Mouse (Mus musculus) liver, embryonic 13.5 days (tissue): ENCODE results near the gene Ada. TPM values are rescaled to one million over a fixed set of nuclear protein-coding genes. Genes with fewer than 3 reads are reported as not detected.
A peak's percentile ranks its signal among the peaks of the same experiment; 100 is the strongest.

Experiments
- ATAC-seq: fragments of 200-750 bp; cut with Nextera tagmentation; 2 replicates; pipeline ENCODE4 v1.8.0; 2017; ENCODE audit warnings: low read depth, mild to moderate bottlenecking, moderate number of reproducible peaks, moderate library complexity
- DNase-seq: peaks from one replicate; pipeline ENCODE4 v3.0.0; 2022
- H3K27ac ChIP-seq: fragments of 300-500 bp; sonication (generic); 2 replicates; pipeline ENCODE4 v1.5.1; 2015; ENCODE audit warnings: moderate library complexity, mild to moderate bottlenecking, inconsistent platforms
- H3K27me3 ChIP-seq: fragments of 300-500 bp; sonication (generic); 2 replicates; pipeline ENCODE4 v1.6.1; 2015; ENCODE audit warnings: mild to moderate bottlenecking, inconsistent platforms
- H3K36me3 ChIP-seq: fragments of 300-500 bp; sonication (generic); 2 replicates; pipeline ENCODE4 v1.6.1; 2015; ENCODE audit warnings: mild to moderate bottlenecking, inconsistent platforms
- H3K4me1 ChIP-seq: fragments of 300-500 bp; sonication (generic); replicated peaks from 2 replicates; pipeline ENCODE4 v1.6.1; 2015; ENCODE audit warnings: inconsistent platforms
- H3K4me2 ChIP-seq: fragments of 300-500 bp; sonication (generic); 2 replicates; pipeline ENCODE4 v1.6.1; 2015; ENCODE audit warnings: inconsistent platforms, mild to moderate bottlenecking, moderate library complexity
- H3K4me3 ChIP-seq: fragments of 300-500 bp; sonication (generic); replicated peaks from 2 replicates; pipeline ENCODE4 v1.5.1; 2015; ENCODE audit warnings: mild to moderate bottlenecking, inconsistent platforms
- H3K9ac ChIP-seq: fragments of 300-500 bp; sonication (generic); 2 replicates; pipeline ENCODE4 v1.6.1; 2015; ENCODE audit warnings: mild to moderate bottlenecking, inconsistent platforms
- H3K9me3 ChIP-seq: fragments of 300-500 bp; sonication (generic); replicated peaks from 2 replicates; pipeline ENCODE4 v1.6.1; 2016; ENCODE audit warnings: inconsistent platforms
- WGBS: fragments of 180-500 bp; shearing (Covaris S2); methylation state at CpG from one replicate; pipeline ENCODE4 v1.1.7; 2015; ENCODE audit not compliant: insufficient replicate concordance; 5-methylcytosine and 5-hydroxymethylcytosine counted together
- polyA plus RNA-seq: library from polyadenylated mRNA; unstranded; fragments of >200 nt; fragmentation: Nextera tagmentation; extraction: Ambion mirVana; gene quantifications from 2 replicates; pipeline ENCODE4 v1.2.1, GENCODE M21; 2015

Gene Ada
- polyA plus RNA-seq, 1 experiment from 2014 or later: 5.5 TPM

DNA sequence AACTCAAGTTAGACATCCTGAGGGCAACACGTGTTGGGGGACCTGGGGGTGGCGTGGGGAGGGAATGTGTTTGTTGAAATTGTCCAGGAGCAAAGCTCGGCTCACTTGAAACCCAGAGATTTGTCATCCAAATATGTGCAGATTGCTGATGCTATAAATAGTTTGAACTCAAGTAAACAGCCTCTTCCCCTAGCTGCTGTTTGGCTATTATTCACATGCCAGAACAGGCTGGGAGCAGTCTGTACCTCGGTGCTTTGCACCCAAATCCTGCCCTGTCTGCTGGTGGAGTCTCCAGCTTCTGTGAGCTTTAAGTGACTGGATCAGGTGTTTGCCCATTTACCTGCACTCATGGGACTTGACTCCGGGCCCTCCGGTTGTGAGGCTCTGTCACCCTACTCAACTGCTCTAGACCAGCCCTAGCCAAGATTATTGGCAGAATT lies 64.3 kb downstream of the Ada start:
- Histone ChIP-seq H3K4me3 (no peak overlapping the region), H3K4me1 (peaks cover 95% of the 10 kb centered on the region)
- no peak; the same call in 1 of the 2 replicates for ATAC-seq

DNA sequence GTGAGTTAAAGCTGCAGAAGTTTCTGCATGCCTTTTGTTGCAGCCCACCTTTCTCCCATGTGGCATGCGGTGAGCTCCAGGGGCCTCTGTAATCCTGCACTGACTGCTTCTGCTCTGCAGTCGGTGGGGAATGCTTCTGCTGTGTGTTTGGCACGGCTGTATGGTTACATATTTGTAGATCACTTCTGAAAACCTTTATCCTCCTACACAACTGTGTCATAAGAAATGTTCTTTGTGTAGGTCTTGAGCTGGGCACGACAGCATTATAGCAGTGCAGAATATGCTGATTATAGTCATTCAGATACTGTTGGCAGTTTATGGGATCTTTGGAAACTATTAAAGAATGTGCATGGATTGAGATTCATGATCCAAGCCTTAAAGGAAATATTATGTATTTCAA lies 64.8 kb downstream of the Ada start:
- no peak overlapping the region for H3K4me2 ChIP-seq
- no peaks in the 10 kb centered on the region for H3K27me3 ChIP-seq
- H3K36me3 ChIP-seq: 0 out of 2 replicates have a peak, but pooled peaks cover 6% of the 10 kb centered on the region
- WGBS: 63% methylated on average over 4 of the region's 4 CpGs
- ATAC-seq: no peak
- no peaks in the 10 kb centered on the region for H3K9me3 ChIP-seq
- H3K27ac ChIP-seq: peak overlapping the region; percentile 40
- H3K4me3 ChIP-seq: no peak overlapping the region
- no peak overlapping the region for H3K9ac ChIP-seq
- DNase-seq: no peak
- H3K4me1 ChIP-seq: peaks cover 90% of the 10 kb centered on the region

More for the DNA sequence above, 64.3 kb downstream of the Ada start:
- no peaks in the 10 kb centered on the region for H3K27me3 ChIP-seq
- DNase-seq: no peak
- no peaks in the 10 kb centered on the region for H3K9me3 ChIP-seq
- WGBS: 46% methylated on average over 6 of the region's 6 CpGs
- H3K9ac ChIP-seq: peak overlapping the region; percentile 33; the same call in 1 of the 2 replicates
- H3K4me2 ChIP-seq: peak overlapping the region; percentile 25; the same call in 1 of the 2 replicates
- 0 out of 2 replicates have a peak, but pooled peaks cover 4% of the 10 kb centered on the region for H3K36me3 ChIP-seq
- H3K27ac ChIP-seq: peak overlapping the region; percentile 60

DNA sequence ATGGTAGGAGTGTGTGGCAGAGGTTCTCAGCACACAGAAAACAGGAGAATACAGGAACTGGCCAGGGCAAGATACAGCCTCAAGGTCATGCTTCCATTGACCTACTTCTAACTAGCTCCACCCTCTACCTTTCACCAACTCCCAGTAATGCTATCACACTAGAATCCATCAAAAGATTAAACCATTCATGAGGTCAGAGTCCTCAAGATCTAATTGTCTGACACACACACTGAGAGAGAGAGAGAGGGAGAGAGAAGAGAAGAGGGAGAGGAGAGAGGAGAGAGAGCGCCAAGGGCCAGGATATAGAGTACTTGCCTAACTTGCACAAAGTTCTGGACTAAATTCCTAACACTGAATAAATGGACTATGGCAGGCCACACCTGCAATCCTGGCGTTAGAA lies 67.7 kb downstream of the Ada start:
- H3K4me3 ChIP-seq: no peak overlapping the region
- H3K4me1 ChIP-seq: peaks cover 65% of the 10 kb centered on the region
- no peak overlapping the region for H3K27ac ChIP-seq
- DNase-seq (no peak), ATAC-seq (no peak)
- 0 out of 2 replicates have a peak, but pooled peaks cover 6% of the 10 kb centered on the region for H3K36me3 ChIP-seq
- H3K27me3 ChIP-seq: no peaks in the 10 kb centered on the region
- WGBS: 79% methylated on average over 2 of the region's 2 CpGs
- no peak overlapping the region for H3K9ac ChIP-seq
- H3K9me3 ChIP-seq: no peaks in the 10 kb centered on the region
- no peak overlapping the region for H3K4me2 ChIP-seq

DNA sequence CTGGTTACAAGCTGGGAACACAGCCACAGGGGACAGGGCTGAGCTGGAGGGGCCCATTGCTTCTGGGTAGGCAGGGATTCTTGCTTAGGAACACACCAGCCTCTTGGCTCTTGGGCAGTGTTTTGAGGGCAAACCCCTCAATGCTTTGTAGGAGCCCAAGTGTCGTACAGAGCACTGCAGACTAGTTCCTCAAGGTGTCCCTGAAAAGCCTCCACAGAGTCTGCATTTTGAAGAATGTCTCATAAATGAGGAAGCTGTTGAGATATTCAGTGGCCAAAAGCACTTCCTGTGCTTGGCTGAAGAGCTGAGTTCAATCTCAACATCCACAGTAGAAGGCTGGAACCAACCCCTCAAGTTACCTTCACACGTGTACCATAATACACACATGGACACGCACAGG lies 73.3 kb downstream of the Ada start:
- DNase-seq (no peak), ATAC-seq (no peak)
- H3K9me3 ChIP-seq: no peaks in the 10 kb centered on the region
- H3K27ac ChIP-seq: peak overlapping the region; percentile 30
- H3K4me1 ChIP-seq: peaks cover 57% of the 10 kb centered on the region
- no peak overlapping the region for H3K4me2 ChIP-seq
- H3K27me3 ChIP-seq: no peaks in the 10 kb centered on the region
- H3K36me3 ChIP-seq: 0 out of 2 replicates have a peak, but pooled peaks cover 6% of the 10 kb centered on the region
- no peak overlapping the region for H3K4me3 ChIP-seq
- 73% methylated on average over 3 of the region's 3 CpGs for WGBS
- no peak overlapping the region for H3K9ac ChIP-seq

Other genes starting within 250 kb of the Ada start
- gene Hnf4a, start 243.4 kb downstream of the Ada start, polyA plus RNA-seq: 12.3 and 15.3 TPM in 2 replicates
- gene Ttpal, start 147.9 kb downstream of the Ada start, polyA plus RNA-seq: 13.9 and 15.9 TPM in 2 replicates
- 112 and 130 TPM in 2 replicates for gene Serinc3, start 105.1 kb downstream of the Ada start, polyA plus RNA-seq
- 122 and 139 TPM in 2 replicates for gene Pkig, start 91.9 kb downstream of the Ada start, polyA plus RNA-seq
- gene Ccn5, start 70.6 kb upstream of the Ada start, polyA plus RNA-seq: 0.09 and 0.13 TPM in 2 replicates
- not detected in 2 replicates for gene Kcnk15, start 103.4 kb upstream of the Ada start, polyA plus RNA-seq
- 0.13 and 0.15 TPM in 2 replicates for gene Rims4, start 168.4 kb upstream of the Ada start, polyA plus RNA-seq
- gene Ywhab, start 244.7 kb upstream of the Ada start, polyA plus RNA-seq: 130 and 151 TPM in 2 replicates